Mouse (Mus musculus): ENCODE measurements around the gene Gm17428. TPM values are rescaled to one million over a fixed set of nuclear protein-coding genes. Genes with fewer than 3 reads are reported as not detected.
"Not testable (repeated sequence)": the region's sequence is repeated elsewhere in the genome, so short reads cannot be mapped to it uniquely, and the experiment has no call there.

The Gm17428 gene
- polyA plus RNA-seq, 1 experiment from 2014 or later: not detected

GRCm38 (mm10) chr14:54997297-54997696 is 20.6 kb downstream of the Gm17428 start:
- no peak for DNase-seq (ENCODE audit: extremely low spot score, low spot score)
- peak overlapping the region; percentile 90 for H3K27ac ChIP-seq
- H3K9me3 ChIP-seq: no peaks in the 10 kb centered on the region
- WGBS: 40% methylated on average over 4 of the region's 4 CpGs
- no peak overlapping the region for H3K4me3 ChIP-seq
- no peaks in the 10 kb centered on the region for H3K36me3 ChIP-seq (replicated peaks)
- H3K4me1 ChIP-seq: peaks cover 52% of the 10 kb centered on the region
- peaks cover 14% of the 10 kb centered on the region; the same call in 1 of the 2 replicates for H3K27me3 ChIP-seq (ENCODE audit: poor library complexity, severe bottlenecking)

GRCm38 (mm10) chr14:54998680-54999079 is 21.9 kb downstream of the Gm17428 start:
- H3K36me3 ChIP-seq (replicated peaks): no peaks in the 10 kb centered on the region
- H3K4me3 ChIP-seq: no peak overlapping the region
- H3K4me1 ChIP-seq: peaks cover 58% of the 10 kb centered on the region
- no peak for DNase-seq (ENCODE audit: extremely low spot score, low spot score)
- 0 out of 2 replicates have a peak, but pooled peaks cover 2% of the 10 kb centered on the region for H3K27me3 ChIP-seq (ENCODE audit: poor library complexity, severe bottlenecking)
- no peaks in the 10 kb centered on the region for H3K9me3 ChIP-seq
- H3K27ac ChIP-seq: no peak overlapping the region

GRCm38 (mm10) chr14:54999868-55000267 is 23.1 kb downstream of the Gm17428 start:
- WGBS: 91% methylated on average over 5 of the region's 5 CpGs
- H3K4me3 ChIP-seq; H3K36me3 ChIP-seq (replicated peaks); DNase-seq (ENCODE audit: extremely low spot score, low spot score); H3K27me3 ChIP-seq (ENCODE audit: poor library complexity, severe bottlenecking); H3K27ac ChIP-seq; H3K9me3 ChIP-seq: not testable (repeated sequence)
- H3K4me1 ChIP-seq: peaks cover 58% of the 10 kb centered on the region

GRCm38 (mm10) chr14:55000814-55001213 is 24.1 kb downstream of the Gm17428 start:
- 83% methylated on average over 6 of the region's 6 CpGs for WGBS
- H3K9me3 ChIP-seq: no peaks in the 10 kb centered on the region
- no peaks in the 10 kb centered on the region for H3K27me3 ChIP-seq (ENCODE audit: poor library complexity, severe bottlenecking)
- peaks cover 51% of the 10 kb centered on the region for H3K4me1 ChIP-seq
- no peak for DNase-seq (ENCODE audit: extremely low spot score, low spot score)
- no peak overlapping the region for H3K27ac ChIP-seq
- no peaks in the 10 kb centered on the region for H3K36me3 ChIP-seq (replicated peaks)
- H3K4me3 ChIP-seq: no peak overlapping the region

- no peak for DNase-seq (ENCODE audit: extremely low spot score, low spot score)
- no peaks in the 10 kb centered on the region for H3K27me3 ChIP-seq (ENCODE audit: poor library complexity, severe bottlenecking)
- no peak overlapping the region for H3K4me3 ChIP-seq
- no peaks in the 10 kb centered on the region for H3K9me3 ChIP-seq
- H3K4me1 ChIP-seq: peaks cover 44% of the 10 kb centered on the region
- WGBS: 95% methylated on average over 2 of the region's 2 CpGs
- no peaks in the 10 kb centered on the region for H3K36me3 ChIP-seq (replicated peaks)
- H3K27ac ChIP-seq: no peak overlapping the region
These were observed 24.7 kb downstream of the Gm17428 start for GRCm38 (mm10) chr14:55001446-55001845.

GRCm38 (mm10) chr14:55001938-55002686 is 25.4 kb downstream of the Gm17428 start:
- Histone ChIP-seq H3K4me1 (peaks cover 38% of the 10 kb centered on the region), H3K27me3 (ENCODE audit: poor library complexity, severe bottlenecking) (no peaks in the 10 kb centered on the region), H3K9me3 (no peaks in the 10 kb centered on the region), H3K36me3 (replicated peaks) (no peaks in the 10 kb centered on the region), H3K4me3 (no peak overlapping the region), H3K27ac (0 out of 2 replicates have a peak overlapping the region, but pooled peaks have one; percentile 22)
- DNase-seq (ENCODE audit: extremely low spot score, low spot score): no peak
- WGBS: 54% methylated on average over 12 of the region's 12 CpGs

- no peak for DNase-seq (ENCODE audit: extremely low spot score, low spot score)
- no peak overlapping the region for H3K4me3 ChIP-seq
- no peaks in the 10 kb centered on the region for H3K27me3 ChIP-seq (ENCODE audit: poor library complexity, severe bottlenecking)
- WGBS: 76% methylated on average over 7 of the region's 7 CpGs
- no peaks in the 10 kb centered on the region for H3K9me3 ChIP-seq
- no peaks in the 10 kb centered on the region for H3K36me3 ChIP-seq (replicated peaks)
- H3K4me1 ChIP-seq: peaks cover 32% of the 10 kb centered on the region
- H3K27ac ChIP-seq: 0 out of 2 replicates have a peak overlapping the region, but pooled peaks have one; percentile 22
These were observed 26.0 kb downstream of the Gm17428 start for GRCm38 (mm10) chr14:55002687-55003120.

- WGBS: 74% methylated on average over 18 of the region's 18 CpGs
- no peaks in the 10 kb centered on the region for H3K36me3 ChIP-seq (replicated peaks)
- H3K9me3 ChIP-seq: no peaks in the 10 kb centered on the region
- H3K27me3 ChIP-seq (ENCODE audit: poor library complexity, severe bottlenecking): no peaks in the 10 kb centered on the region
- peaks cover 30% of the 10 kb centered on the region for H3K4me1 ChIP-seq
- H3K4me3 ChIP-seq: no peak overlapping the region
- H3K27ac ChIP-seq: peak overlapping the region; percentile 76
- no peak for DNase-seq (ENCODE audit: extremely low spot score, low spot score)
These were observed 27.4 kb downstream of the Gm17428 start for GRCm38 (mm10) chr14:55003878-55004855.

GRCm38 (mm10) chr14:55005506-55005905 is 28.8 kb downstream of the Gm17428 start:
- no peak for DNase-seq (ENCODE audit: extremely low spot score, low spot score)
- 86% methylated on average over 2 of the region's 2 CpGs for WGBS

GRCm38 (mm10) chr14:55005967-55006366 is 29.2 kb downstream of the Gm17428 start:
- no peaks in the 10 kb centered on the region for H3K36me3 ChIP-seq (replicated peaks)
- H3K27me3 ChIP-seq (ENCODE audit: poor library complexity, severe bottlenecking): no peaks in the 10 kb centered on the region
- 86% methylated on average over 8 of the region's 8 CpGs for WGBS
- no peak for DNase-seq (ENCODE audit: extremely low spot score, low spot score)
- H3K4me3 ChIP-seq: no peak overlapping the region
- no peak overlapping the region for H3K27ac ChIP-seq
- no peaks in the 10 kb centered on the region for H3K9me3 ChIP-seq
- H3K4me1 ChIP-seq: peaks cover 30% of the 10 kb centered on the region

More at GRCm38 (mm10) chr14:55005506-55005905, 28.8 kb downstream of the Gm17428 start:
- no peaks in the 10 kb centered on the region for H3K36me3 ChIP-seq (replicated peaks)
- H3K4me3 ChIP-seq: no peak overlapping the region
- H3K4me1 ChIP-seq: peaks cover 30% of the 10 kb centered on the region
- no peaks in the 10 kb centered on the region for H3K27me3 ChIP-seq (ENCODE audit: poor library complexity, severe bottlenecking)
- H3K9me3 ChIP-seq: no peaks in the 10 kb centered on the region
- no peak overlapping the region for H3K27ac ChIP-seq

GRCm38 (mm10) chr14:55006541-55006940 is 29.8 kb downstream of the Gm17428 start:
- Histone ChIP-seq H3K4me1 (peaks cover 30% of the 10 kb centered on the region), H3K9me3 (no peaks in the 10 kb centered on the region), H3K4me3 (no peak overlapping the region), H3K36me3 (replicated peaks) (no peaks in the 10 kb centered on the region), H3K27me3 (ENCODE audit: poor library complexity, severe bottlenecking) (no peaks in the 10 kb centered on the region), H3K27ac (no peak overlapping the region)
- DNase-seq (ENCODE audit: extremely low spot score, low spot score): no peak
- WGBS: 76% methylated on average over 3 of the region's 3 CpGs

- H3K9me3 ChIP-seq: no peaks in the 10 kb centered on the region
- no peak overlapping the region for H3K4me3 ChIP-seq
- WGBS: 87% methylated on average over 9 of the region's 9 CpGs
- no peak overlapping the region for H3K27ac ChIP-seq
- H3K4me1 ChIP-seq: peaks cover 26% of the 10 kb centered on the region
- H3K27me3 ChIP-seq (ENCODE audit: poor library complexity, severe bottlenecking): no peaks in the 10 kb centered on the region
- DNase-seq (ENCODE audit: extremely low spot score, low spot score): no peak
- no peaks in the 10 kb centered on the region for H3K36me3 ChIP-seq (replicated peaks)
These were observed 30.6 kb downstream of the Gm17428 start for GRCm38 (mm10) chr14:55007120-55007908.

All from forebrain, embryonic 10.5 days (tissue).